Mouse (Mus musculus): ENCODE results near the gene Arhgap23. TPM values are rescaled to one million over a fixed set of nuclear protein-coding genes. Genes with fewer than 3 reads are reported as not detected.

Arhgap23 gene
- polyA plus RNA-seq, 1 experiment from 2014 or later: 16.0 TPM

- TF ChIP-seq CTCF (IDR thresholded peaks at IDR 0.05): no peak
- in situ Hi-C loops (cut with MboI; ENCODE audit: low pct_unique_long_range_greater_than_20kb): no loop called here
- no peak for ATAC-seq
- ChIA-PET POLR2A (interaction anchor here (0.6 kb wide), 1 partner anchor 17 kb away, joined by 3 read pairs; no protein-coding TSS in a partner anchor), CTCF (interaction anchor here (2.2 kb wide), 1 partner anchor 35 kb away, joined by 9 read pairs; no protein-coding TSS in a partner anchor)
- DNase-seq (ENCODE audit: low read depth, low spot score): no peak
- H3K27me3 ChIP-seq: no peaks in the 10 kb centered on the region
These were observed 17.7 kb downstream of the Arhgap23 start for GRCm38 (mm10) chr11:97432983-97433539.

GRCm38 (mm10) chr11:97434121-97434520 lies 18.8 kb downstream of the Arhgap23 start:
- ATAC-seq: no peak
- TF ChIP-seq CTCF (IDR thresholded peaks at IDR 0.05): no peak
- H3K27me3 ChIP-seq: no peaks in the 10 kb centered on the region
- CTCF ChIA-PET: interaction anchor here (0.9 to 2.7 kb wide), 4 partner anchors 14 to 34 kb away, joined by 3 to 12 read pairs (median 5); no protein-coding TSS in a partner anchor
- in situ Hi-C loops (cut with MboI; ENCODE audit: low pct_unique_long_range_greater_than_20kb): no loop called here
- no peak for DNase-seq (ENCODE audit: low read depth, low spot score)
- POLR2A ChIA-PET: no interaction called here

- DNase-seq (ENCODE audit: low read depth, low spot score) (peak; percentile 59), ATAC-seq (peak; percentile 68)
- no peaks in the 10 kb centered on the region for H3K27me3 ChIP-seq
- no peak for TF ChIP-seq CTCF (IDR thresholded peaks at IDR 0.05)
- ChIA-PET POLR2A (no interaction called here), CTCF (interaction anchor here (0.8 to 2.7 kb wide), 8 partner anchors 10 to 187 kb away, joined by 3 to 12 read pairs (median 3); no protein-coding TSS in a partner anchor)
- in situ Hi-C loops (cut with MboI; ENCODE audit: low pct_unique_long_range_greater_than_20kb): no loop called here
These were observed 19.5 kb downstream of the Arhgap23 start for GRCm38 (mm10) chr11:97434704-97435454.

GRCm38 (mm10) chr11:97435808-97436491 lies 20.6 kb downstream of the Arhgap23 start:
- CTCF ChIA-PET: interaction anchor here (1.3 to 2.7 kb wide), 2 partner anchors 17 to 33 kb away, joined by 3 to 12 read pairs; no protein-coding TSS in a partner anchor

GRCm38 (mm10) chr11:97437745-97438144 lies 22.4 kb downstream of the Arhgap23 start:
- no peak for TF ChIP-seq CTCF (IDR thresholded peaks at IDR 0.05)
- ATAC-seq (no peak), DNase-seq (ENCODE audit: low read depth, low spot score) (no peak)
- ChIA-PET POLR2A (no interaction called here), CTCF (interaction anchor here (2.0 kb wide), 1 partner anchor 31 kb away, joined by 6 read pairs; no protein-coding TSS in a partner anchor)
- in situ Hi-C loops (cut with MboI; ENCODE audit: low pct_unique_long_range_greater_than_20kb): no loop called here
- H3K27me3 ChIP-seq: no peaks in the 10 kb centered on the region

More at GRCm38 (mm10) chr11:97435808-97436491, 20.6 kb downstream of the Arhgap23 start:
- in situ Hi-C loops (cut with MboI; ENCODE audit: low pct_unique_long_range_greater_than_20kb): no loop called here
- ATAC-seq (no peak), DNase-seq (ENCODE audit: low read depth, low spot score) (no peak)
- no peak for TF ChIP-seq CTCF (IDR thresholded peaks at IDR 0.05)
- POLR2A ChIA-PET: no interaction called here
- H3K27me3 ChIP-seq: no peaks in the 10 kb centered on the region

GRCm38 (mm10) chr11:97438868-97439267 lies 23.5 kb downstream of the Arhgap23 start:
- no peak for DNase-seq (ENCODE audit: low read depth, low spot score)
- in situ Hi-C loops (cut with MboI; ENCODE audit: low pct_unique_long_range_greater_than_20kb): no loop called here

GRCm38 (mm10) chr11:97439935-97440334 lies 24.6 kb downstream of the Arhgap23 start:
- no peak for DNase-seq (ENCODE audit: low read depth, low spot score)
- no peak for TF ChIP-seq CTCF (IDR thresholded peaks at IDR 0.05)
- in situ Hi-C loops (cut with MboI; ENCODE audit: low pct_unique_long_range_greater_than_20kb): no loop called here
- ChIA-PET POLR2A (interaction anchor here (1.1 to 1.5 kb wide), 2 partner anchors 10 to 13 kb away, joined by 3 to 4 read pairs; no protein-coding TSS in a partner anchor), CTCF (no interaction called here)
- H3K27me3 ChIP-seq: no peaks in the 10 kb centered on the region
- ATAC-seq: no peak

More at GRCm38 (mm10) chr11:97438868-97439267, 23.5 kb downstream of the Arhgap23 start:
- H3K27me3 ChIP-seq: no peaks in the 10 kb centered on the region
- no peak for TF ChIP-seq CTCF (IDR thresholded peaks at IDR 0.05)
- ATAC-seq: no peak
- CTCF ChIA-PET: interaction anchor here (2.0 kb wide), 1 partner anchor 30 kb away, joined by 6 read pairs; no protein-coding TSS in a partner anchor
- POLR2A ChIA-PET: no interaction called here

GRCm38 (mm10) chr11:97440441-97440881 lies 25.1 kb downstream of the Arhgap23 start:
- ChIA-PET CTCF (interaction anchor here (1.3 to 1.6 kb wide), 2 partner anchors 9 to 149 kb away, joined by 3 to 4 read pairs; no protein-coding TSS in a partner anchor), POLR2A (interaction anchor here (1.1 to 1.5 kb wide), 2 partner anchors 10 to 13 kb away, joined by 3 to 4 read pairs; no protein-coding TSS in a partner anchor)
- ATAC-seq: no peak
- no peak for TF ChIP-seq CTCF (IDR thresholded peaks at IDR 0.05)
- no peak for DNase-seq (ENCODE audit: low read depth, low spot score)
- in situ Hi-C loops (cut with MboI; ENCODE audit: low pct_unique_long_range_greater_than_20kb): no loop called here
- no peaks in the 10 kb centered on the region for H3K27me3 ChIP-seq

- TF ChIP-seq CTCF (IDR thresholded peaks at IDR 0.05): no peak
- ATAC-seq (no peak), DNase-seq (ENCODE audit: low read depth, low spot score) (no peak)
- in situ Hi-C loops (cut with MboI; ENCODE audit: low pct_unique_long_range_greater_than_20kb): no loop called here
- ChIA-PET CTCF (interaction anchor here (1.0 to 1.6 kb wide), 3 partner anchors 10 to 148 kb away, joined by 3 to 4 read pairs (median 3); no protein-coding TSS in a partner anchor), POLR2A (interaction anchor here (1.1 to 1.5 kb wide), 2 partner anchors 9 to 14 kb away, joined by 3 to 4 read pairs; no protein-coding TSS in a partner anchor)
- no peaks in the 10 kb centered on the region for H3K27me3 ChIP-seq
These were observed 25.8 kb downstream of the Arhgap23 start for GRCm38 (mm10) chr11:97441036-97441657.

Measured in Patski (cell line).